Mouse (Mus musculus) hematopoietic stem cell, adult 5-6 weeks (primary cell): ENCODE data around the gene Synrg. TPM values are rescaled to one million over a fixed set of nuclear protein-coding genes. Genes with fewer than 3 reads are reported as not detected.

ENCODE experiments used
- ATAC-seq, 2 experiments: fragments of 125-278 bp in 1 of 2; replicated peaks in 1 of 2; 2 replicates each; pipeline ENCODE4 v1.8.0; 2016 to 2017; ENCODE audit warnings: inconsistent platforms in 2 of 2, mild to moderate bottlenecking in 2 of 2, moderate number of reproducible peaks in 2 of 2, low read depth in 1 of 2, moderate TSS enrichment in 1 of 2; ENCODE audit not compliant: low FRiP score in 2 of 2, poor library complexity in 2 of 2, severe bottlenecking in 2 of 2, insufficient read depth in 1 of 2, low TSS enrichment in 1 of 2
- total RNA-seq: library from RNA; stranded (forward); fragments of 172-1452, 232-1000 nt; gene quantifications from 2 replicates; pipeline ENCODE4 v1.2.3, GENCODE M21; 2017

Synrg gene
- total RNA-seq, 1 experiment from 2014 or later = 18.2 TPM

DNA sequence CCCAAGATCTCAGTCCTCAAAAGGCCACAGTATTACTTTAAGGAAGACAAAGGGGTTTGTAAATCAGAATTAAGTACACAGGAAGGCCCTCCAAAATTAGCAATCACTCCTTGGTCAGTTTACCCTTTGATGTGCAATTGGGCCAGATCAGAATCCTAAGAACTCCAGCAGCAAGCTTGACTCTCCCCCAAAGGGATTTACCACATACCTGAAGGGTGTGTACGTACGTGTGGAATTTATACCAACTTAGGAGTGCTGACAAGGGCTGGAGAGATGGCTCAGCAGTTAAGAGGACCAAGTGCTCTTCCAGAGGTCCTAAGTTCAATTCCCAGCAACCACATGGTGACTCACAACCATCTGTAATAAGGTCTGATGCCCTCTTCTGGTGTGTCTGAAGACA lies 97.7 kb downstream of the Synrg start:
- no peak for ATAC-seq

DNA sequence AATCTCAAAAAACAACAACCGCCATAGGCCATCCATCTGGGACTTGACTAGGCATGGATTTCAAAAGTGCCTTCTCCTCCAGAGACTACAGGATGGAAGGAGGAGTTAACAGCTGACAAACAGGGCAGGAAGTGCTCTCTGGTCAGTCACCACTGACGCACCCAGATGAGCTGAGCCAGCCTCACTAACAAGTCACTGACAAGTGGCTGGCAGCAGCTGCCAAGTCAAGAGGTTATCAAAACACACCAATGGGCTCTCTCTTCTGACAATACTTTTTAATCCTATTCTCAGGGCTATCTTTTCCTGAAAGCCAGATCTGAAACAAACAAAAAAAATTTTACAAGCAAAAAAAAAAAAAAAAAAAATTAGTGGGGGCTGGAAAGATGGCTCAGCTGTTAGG lies 98.6 kb downstream of the Synrg start:
- no peak for ATAC-seq

DNA sequence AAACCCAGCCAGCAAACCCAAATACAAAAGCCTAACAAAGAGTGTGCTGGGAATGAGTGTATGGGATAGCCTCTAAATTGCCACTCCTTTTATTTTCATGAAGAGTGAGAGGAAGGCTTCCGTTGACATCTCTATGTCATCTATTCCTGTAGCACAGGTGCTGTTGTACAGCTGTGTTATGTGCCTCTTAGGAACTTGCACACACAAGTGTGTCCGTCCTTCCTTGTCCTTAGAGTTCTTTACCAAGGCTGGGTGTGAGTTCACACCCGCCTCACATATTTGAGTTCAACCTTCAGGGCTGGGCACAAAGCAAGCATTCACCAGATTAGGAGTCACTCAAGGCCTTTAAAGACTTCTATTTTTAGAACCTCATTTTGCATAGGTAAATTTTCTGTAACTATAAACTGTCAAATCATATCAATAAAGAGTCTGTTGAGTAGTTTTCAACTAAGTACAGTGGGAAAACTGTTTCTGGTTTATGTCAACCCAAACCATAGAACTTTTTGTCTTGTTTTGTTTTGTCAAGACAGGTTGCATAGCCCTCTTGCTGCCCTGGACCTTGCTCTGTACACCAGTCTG lies 99.5 kb downstream of the Synrg start:
- ATAC-seq = no peak

DNA sequence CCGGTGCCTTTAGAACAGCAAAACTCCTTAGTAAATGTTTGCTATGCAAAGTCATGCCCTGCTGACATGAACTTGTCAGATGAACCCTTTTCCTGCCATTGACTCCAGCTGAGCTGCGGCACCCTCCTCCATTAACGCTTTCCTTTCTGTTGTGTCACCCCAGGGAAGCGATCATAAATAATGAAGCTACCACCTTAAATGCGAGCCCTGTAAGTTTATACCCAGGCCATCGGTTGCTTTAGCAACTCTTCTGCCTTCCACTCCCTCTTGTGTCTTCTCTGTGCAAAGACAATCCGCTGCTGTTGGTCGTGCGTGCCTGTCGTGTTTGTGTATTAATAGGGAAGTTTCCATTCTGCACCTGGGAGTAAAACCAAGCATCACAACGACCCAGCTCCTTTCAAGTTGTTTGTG lies 101.8 kb downstream of the Synrg start:
- peak; percentile 33 to 61; a peak in 2 of 4 replicates for ATAC-seq

DNA sequence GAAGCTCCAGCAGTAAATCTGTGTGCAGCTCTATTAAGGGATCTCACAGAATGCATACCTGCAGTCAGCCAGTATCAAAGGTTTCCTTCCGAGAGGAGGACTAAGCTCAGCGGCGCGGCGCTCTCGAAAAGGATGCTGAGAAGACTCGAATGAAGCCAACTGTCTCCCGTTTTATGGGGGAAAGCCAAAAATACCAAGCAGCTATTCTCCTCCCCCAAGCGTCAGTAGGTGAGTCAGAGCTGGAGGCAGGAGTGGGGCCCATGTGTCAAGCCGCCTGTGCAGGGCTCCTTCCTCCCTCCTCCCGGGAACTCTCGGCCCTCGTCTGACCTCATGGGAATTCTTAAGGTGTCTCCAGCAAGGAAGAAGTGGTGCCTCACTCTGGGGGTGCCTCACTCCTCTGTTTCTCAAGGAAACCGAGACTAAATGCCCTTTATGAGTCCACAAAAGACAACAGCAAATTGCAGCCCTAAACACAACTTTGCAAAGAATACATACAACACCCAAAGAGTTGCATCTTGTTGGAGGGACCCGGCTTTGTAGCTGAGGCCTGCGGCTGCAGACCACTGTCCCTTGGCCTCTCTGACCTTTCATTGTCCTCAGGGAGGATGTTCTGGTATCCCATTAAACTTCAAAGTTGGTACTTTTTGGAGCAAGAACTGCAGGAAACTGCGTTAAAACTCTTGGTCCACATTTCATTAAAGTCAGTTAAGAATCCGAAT lies 102.9 kb downstream of the Synrg start:
- ATAC-seq = no peak

DNA sequence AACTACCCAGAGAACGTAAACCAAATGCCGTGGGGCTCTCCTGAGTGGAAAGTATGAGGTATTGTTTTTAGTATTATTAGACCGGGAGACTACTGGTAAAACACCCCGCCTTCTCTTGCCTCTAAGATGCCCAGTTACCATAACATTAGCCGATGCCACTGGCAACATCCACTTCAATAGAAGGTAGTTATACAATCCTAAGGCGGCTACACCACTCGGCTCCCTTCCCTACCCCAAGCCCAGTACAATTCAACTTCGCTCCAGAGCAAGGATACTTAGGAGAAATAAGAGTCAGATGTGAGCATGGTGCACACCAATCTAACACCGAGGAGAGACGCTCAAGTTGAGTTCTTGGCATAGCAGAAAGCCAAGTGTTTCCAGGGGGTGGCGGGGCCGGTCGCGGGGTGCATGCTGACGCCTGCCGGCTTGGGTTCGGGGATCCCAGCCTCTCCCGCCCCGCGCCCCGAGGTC lies 103.5 kb downstream of the Synrg start:
- 0 out of 4 replicates have a peak, but pooled peaks of 1 of the 2 experiments have one; percentile 9 for ATAC-seq

DNA sequence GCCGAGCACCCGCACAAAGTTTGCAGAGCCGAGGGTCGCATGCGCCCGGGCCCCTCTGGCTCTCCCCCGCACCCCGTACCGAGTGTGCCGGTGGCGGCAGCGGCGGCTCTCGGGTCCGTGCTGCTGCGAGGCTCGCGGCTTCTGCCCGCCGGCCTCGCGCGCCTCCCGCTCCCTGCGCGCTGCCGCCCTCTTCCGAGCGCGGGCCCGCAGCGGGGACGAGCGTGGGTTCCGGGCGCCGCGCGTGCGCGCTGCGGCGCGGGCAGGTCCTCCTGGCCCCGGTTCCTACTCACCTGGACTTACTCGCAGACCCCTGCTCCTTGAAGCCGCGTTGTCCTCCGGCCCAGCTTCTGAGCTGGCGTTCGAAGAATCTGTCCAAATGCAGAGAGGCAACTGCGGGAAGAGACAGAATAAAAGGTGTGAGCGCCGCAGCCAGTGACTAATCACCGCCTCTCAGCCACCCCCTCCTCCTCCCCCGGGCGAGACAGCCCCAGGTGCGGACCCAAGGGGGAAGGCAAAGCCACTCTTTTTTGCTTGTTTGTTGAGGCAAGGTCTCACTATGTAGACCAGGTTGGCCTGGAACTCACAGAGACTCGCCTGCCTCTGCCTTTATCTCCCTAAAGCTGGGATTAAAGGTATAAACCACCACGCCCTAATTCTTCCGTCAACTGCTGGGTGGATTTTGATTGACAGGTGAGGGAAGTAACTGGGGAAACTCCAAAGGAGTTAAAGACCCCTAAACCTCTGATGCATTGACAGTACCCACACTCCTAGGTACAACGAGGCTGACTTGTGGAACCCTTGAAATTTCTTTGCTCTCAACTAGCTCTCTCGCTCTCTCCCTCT lies 104.2 kb downstream of the Synrg start:
- ATAC-seq = no peak; a peak in 1 of 4 replicates

DNA sequence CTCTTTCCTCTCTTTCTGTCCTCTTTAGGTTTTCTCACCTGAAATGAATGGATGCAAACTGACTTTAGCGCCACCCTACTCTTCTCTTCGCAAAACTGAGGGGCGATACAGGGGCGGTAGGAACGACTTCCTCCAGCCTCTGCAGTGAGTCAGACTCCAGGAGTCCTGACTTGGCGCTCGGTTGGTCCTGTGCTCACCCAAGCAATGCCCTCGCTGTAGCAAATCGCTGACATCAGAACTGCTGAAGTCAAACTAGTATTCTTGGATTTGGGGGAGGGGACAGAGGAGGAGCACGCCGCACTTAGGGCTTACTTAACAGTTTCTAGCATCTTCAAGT lies 104.8 kb downstream of the Synrg start, which contains the start of gene Dusp14:
Gene Dusp14, minus strand, starts transcription at position 228 of the 337 bp plus-strand sequence.
- ATAC-seq = peak; percentile 24 to 50; a peak in 2 of 4 replicates

DNA sequence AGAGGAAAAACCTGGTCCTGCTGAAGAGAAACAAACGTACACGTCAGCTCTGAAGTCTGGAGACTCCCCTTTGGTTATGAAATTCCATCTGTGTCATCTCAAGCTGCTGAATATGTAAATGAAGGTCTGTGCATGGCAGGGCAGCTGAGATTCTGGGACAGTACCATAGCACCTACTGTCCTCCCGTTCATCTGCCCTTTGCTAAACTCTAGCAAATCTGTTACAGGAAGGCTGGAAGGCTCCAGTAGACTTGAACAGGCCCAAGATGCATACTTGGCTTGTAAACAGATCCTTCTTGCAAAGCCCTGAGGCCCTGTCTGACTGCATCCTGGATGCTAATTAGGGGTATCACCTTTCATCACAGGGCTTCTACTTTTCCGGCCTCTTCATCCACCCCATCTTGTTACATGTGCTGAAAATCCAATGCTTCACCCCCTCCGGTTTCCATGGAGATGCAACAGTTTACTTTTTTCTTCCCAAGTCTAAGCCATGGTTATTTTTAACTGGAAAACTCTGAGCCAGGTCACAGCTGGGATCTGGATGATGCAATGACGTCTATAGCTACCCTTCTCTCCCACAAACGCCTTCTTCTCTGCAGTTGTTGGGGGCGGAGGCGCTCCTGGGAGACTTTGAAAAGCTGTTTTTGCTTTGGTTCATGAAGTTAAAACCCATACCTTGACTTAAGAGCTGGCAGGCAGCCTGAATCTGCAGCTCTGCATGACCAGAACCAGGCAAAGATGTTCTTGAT lies 108.8 kb downstream of the Synrg start:
- ATAC-seq = no peak

DNA sequence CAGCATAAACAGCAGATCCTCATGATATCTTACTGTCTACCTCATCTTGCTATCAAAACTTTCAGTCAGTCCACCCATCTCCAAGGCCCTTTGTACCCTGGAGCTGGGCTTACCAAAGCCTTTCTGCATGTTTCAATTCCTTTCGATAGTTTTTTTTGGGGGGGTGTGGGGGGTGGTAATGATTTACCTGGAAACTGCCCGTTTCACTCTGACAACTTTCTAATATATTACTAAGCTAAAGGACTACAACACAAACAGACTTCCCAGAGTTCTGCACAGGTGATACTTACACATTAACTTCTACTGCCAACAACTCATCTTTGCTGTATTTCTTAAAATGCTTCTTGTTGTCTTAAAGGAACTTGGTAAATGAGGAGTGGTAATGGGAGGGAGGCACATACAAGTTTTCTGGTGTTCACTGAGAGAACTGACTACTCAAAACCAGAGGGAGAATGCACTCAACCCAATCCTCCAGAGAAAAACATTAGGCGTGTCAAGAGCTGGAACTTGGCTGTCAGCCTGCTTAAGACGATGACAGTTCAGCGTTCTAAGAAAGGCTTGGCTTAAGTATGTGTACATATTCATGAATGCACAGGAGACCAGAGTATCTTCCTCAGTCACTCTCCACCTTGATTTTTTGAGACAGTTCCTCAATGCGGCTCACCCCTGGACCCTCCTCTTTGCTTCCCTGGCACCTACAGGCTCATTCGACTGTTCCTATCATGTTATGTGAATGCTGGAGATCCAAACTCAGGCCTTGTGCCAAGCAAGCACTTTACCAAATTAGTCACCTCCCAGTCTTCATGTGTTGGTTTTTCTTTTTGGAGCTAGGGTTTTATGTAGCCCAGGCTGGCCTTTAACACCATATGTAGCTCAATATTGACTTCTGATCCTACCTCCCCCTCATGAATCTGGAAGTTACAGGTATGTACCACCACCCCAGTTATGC lies 109.9 kb downstream of the Synrg start:
- no peak for ATAC-seq

DNA sequence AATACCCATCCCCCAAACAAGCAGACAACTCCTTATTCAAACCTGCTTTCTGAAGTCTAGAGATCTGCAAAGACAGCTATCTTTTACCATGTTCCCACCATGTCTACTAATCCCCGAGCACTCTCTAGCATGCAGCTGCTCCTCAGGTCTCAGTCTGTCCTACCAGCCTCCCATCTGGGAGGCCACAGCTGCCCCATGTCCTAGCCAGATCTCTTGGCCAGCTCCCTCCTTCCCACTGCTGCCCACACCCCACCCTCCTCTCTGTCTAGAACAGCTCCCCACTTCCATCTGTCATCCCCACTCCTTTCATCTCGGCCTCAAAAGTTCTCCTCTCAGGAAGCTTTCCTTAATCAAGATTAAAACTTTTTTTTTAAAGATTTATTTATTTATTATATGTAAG lies 112.8 kb downstream of the Synrg start:
- no peak for ATAC-seq

DNA sequence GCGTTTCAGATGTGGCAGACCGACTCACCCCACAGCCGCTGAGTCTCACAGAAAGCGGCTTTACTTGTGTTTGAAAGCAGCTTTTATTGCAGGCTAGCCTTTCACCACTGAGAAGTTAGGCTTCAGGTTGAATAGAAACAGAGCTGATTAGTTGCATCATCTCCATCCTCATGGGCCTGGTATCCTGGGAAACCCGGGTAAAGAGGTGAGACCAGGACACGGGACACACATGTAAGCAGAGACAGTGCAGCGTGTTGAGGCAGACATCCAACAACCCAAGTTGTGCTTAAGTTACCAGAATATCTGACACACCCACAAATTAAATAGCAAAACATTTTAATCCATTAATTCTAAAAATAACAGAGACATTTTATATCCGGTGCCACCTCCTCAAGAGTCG lies 114.4 kb downstream of the Synrg start:
- no peak for ATAC-seq

DNA sequence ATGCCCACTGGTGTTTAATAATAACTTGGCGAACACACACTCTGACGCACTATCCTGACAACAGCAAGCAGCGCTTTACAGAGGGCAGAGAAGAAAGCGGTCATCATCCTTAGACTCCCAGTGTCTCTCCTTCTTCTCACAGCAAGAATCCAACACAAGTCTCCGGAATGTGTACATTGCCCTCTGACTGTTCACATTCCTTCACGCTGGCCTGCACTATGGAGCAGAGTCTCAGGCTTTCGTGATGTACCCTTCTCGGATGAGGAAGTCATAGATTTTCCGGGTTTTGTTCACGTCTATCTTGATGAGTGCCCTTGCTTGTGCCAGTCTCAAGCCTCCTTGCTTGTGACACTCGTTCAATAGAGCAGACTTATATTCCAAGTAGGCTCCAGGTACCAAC lies 115.1 kb downstream of the Synrg start:
- no peak for ATAC-seq

DNA sequence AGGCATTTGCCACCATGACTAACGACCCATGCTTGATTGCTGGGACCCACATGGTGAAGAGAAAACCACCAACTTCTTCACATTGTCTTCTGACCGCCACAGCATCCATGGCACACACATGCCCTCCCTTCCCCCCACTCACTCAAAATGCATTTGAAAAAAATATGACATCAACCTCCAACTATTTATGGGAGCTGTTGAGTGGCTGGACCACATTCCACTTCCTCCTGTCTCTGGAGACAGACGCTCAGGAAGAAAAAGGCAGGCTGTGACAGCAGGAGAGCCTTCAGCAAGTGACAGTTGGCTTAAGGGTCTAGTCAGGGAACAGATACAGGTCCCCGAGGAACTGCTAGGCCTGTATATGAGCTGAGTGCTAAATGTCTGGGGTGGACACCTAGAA lies 115.7 kb downstream of the Synrg start:
- ATAC-seq = no peak

DNA sequence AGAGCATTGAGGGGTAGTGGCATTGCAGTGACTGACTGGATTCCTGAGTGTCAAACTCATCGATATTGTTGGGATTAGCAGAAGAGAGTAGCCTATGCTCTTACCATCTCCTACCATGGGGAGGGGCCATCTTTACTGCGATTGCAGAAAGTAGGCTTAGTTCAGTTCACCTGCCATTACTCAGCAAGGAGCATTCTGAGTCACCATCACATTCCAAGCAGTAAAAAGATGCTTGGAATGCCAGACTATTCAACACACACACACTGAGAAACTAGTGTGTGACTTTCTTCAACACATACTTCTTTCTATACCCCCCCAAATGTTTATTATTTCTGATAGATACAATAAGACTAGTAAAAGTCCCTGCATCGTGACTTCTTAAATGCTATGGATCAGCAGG lies 116.1 kb downstream of the Synrg start:
- ATAC-seq = no peak

DNA sequence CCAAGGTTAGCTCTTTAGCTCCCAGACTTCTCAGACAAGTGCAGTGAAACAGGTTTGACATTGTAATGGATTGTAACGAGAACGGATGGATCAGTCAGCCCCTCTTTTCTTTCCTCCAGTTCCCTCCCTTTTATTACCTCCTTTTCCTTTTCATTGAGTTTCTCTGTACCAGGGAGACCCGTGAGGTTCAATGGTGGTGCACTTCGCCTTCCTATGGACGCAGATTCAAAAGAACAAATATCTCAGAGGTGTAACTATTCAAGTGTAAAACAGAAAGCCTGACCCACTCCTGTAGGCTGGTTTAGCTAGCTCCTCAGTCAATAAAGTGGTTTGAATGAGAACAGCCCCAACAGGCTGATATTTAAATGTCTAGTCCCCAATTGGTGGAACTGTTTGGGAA lies 117.7 kb downstream of the Synrg start:
- ATAC-seq = no peak

DNA sequence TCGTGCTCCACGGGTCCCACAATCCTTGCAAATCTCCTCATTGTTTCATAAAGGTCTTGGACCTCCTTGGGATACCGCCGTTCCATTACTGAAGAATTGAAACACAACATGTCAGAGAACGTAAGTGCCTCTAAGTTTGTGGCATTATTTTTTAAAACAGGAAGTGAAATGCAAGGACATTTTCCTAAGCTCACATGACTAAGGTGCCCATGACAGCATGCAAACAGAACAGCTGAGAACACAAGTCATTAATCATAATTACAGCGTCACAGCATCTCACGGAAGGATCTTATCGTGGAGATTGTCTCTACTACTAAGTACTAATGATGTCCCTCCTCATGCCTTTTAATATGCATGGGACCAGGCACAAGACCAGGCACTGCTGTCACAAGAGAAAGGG lies 126.3 kb downstream of the Synrg start:
- no peak for ATAC-seq
